Mouse (Mus musculus) liver, adult 2 months (tissue): Measurements from ENCODE around the gene Gm9573.

ENCODE experiments used
- CTCF ChIP-seq: fragments of 200-500 bp; IDR thresholded peaks from 2 replicates; pipeline ENCODE4 v1.5.1; 2011; ENCODE audit warnings: low read depth, low read length, control low read depth
- POLR2A ChIP-seq: fragments of 200-500 bp; IDR thresholded peaks from 2 replicates; pipeline ENCODE4 v1.6.1; 2011; ENCODE audit warnings: low read length, control low read depth; ENCODE audit not compliant: insufficient read depth; ENCODE audit errors: extremely low read depth

DNA sequence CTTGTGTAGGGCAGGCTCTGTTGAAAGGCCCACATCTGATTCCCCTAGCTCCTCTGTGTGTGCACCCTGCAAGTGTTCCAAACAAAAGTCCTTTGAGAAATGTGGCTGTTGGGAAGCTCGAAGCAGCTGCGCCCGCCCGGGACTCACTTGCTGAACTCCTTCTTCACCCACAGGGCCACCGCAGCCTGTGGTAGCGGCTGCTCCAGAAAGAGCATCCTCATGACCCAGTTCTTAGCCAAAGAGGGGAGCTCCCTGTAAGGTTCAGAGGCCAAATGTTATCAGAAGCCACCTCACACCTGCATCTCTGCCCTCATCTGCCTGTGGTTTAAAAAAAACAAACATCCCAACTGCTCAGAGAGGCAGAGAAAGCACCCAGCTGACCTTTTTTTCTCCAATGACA lies 45.4 kb upstream of the Gm9573 start:
- TF ChIP-seq CTCF, result no peak
- TF ChIP-seq POLR2A, result no peak
